Mouse (Mus musculus) adrenal gland, adult 2 months (tissue): Measurements from ENCODE around the gene F2. TPM values are rescaled to one million over a fixed set of nuclear protein-coding genes. Genes with fewer than 3 reads are reported as not detected.

Source experiments
- polyA plus RNA-seq: library from polyadenylated mRNA; depleted of rRNA; stranded (reverse); fragments of >200 nt; gene quantifications from 2 replicates; pipeline ENCODE4 v1.2.3, GENCODE M21; 2012; rRNA removed
- total RNA-seq, 2 experiments: library from RNA; stranded (reverse); gene quantifications; 2 replicates each; pipeline ENCODE4 v1.2.3; 2021

The F2 gene
- total and polyA plus RNA-seq, 3 experiments = 0.38 to 2.9 (median 1.2) TPM

Other genes with a start within 250 kb of the F2 start
- gene 1110051M20Rik, start 191.7 kb downstream of the F2 start, total RNA-seq = 10 to 100 TPM; 14.7 to 19.2 TPM
- 14.9 and 16.0 TPM in 2 replicates for gene 1110051M20Rik, start 191.7 kb downstream of the F2 start, polyA plus RNA-seq
- gene Lrp4, start 178.9 kb downstream of the F2 start, total RNA-seq = 1 to 10 TPM; 3.5 to 6.5 TPM
- 2.0 and 2.4 TPM in 2 replicates for gene Lrp4, start 178.9 kb downstream of the F2 start, polyA plus RNA-seq
- 10 to 100 TPM; 36.6 to 40.3 TPM for gene Ckap5, start 109.7 kb downstream of the F2 start, total RNA-seq
- 2.3 and 2.9 TPM in 2 replicates for gene Ckap5, start 109.7 kb downstream of the F2 start, polyA plus RNA-seq
- 1 to 10 TPM; 8.0 to 9.6 TPM for gene Zfp408, start 13.4 kb upstream of the F2 start, total RNA-seq
- gene Zfp408, start 13.4 kb upstream of the F2 start, polyA plus RNA-seq = 18.9 and 20.5 TPM in 2 replicates
- gene Arhgap1, start 13.4 kb upstream of the F2 start, total RNA-seq = 10 to 100 TPM; 64.4 to 65.4 TPM
- gene Arhgap1, start 13.4 kb upstream of the F2 start, polyA plus RNA-seq = 52.9 and 65.8 TPM in 2 replicates
- gene Atg13, start 74.2 kb upstream of the F2 start, total RNA-seq = 10 to 100 TPM; 58.5 to 61.7 TPM
- 43.9 and 59.4 TPM in 2 replicates for gene Atg13, start 74.2 kb upstream of the F2 start, polyA plus RNA-seq
- 10 to 100 TPM in 1 of 2 experiments, 1 to 10 TPM in 1; 6.8 to 12.0 TPM for gene Harbi1, start 74.4 kb upstream of the F2 start, total RNA-seq
- gene Harbi1, start 74.4 kb upstream of the F2 start, polyA plus RNA-seq = 1.8 and 2.0 TPM in 2 replicates
- gene Ambra1, start 93.7 kb upstream of the F2 start, total RNA-seq = 10 to 100 TPM; 31.0 to 34.1 TPM
- gene Ambra1, start 93.7 kb upstream of the F2 start, polyA plus RNA-seq = 23.8 and 29.8 TPM in 2 replicates